Mouse (Mus musculus) T-helper 2 cell (primary cell): ENCODE measurements around the gene Fars2.

ENCODE experiments used
- in situ Hi-C: fragments of 300-600 bp; cut with MboI, MseI; formaldehyde crosslinking; loops from one replicate; pipeline ENCODE4 v1.15.1; 2025; ENCODE audit warnings: high pct_unique_total_duplicates

Gene Fars2

GRCm38 (mm10) chr13:36683581-36683980 is 566.4 kb downstream of the Fars2 start:
- in situ Hi-C loops = loop anchor here (25.0 kb wide), 1 partner anchor 1479 kb away; the partner anchor contains the start of gene Dsp

- in situ Hi-C loops = loop anchor here (5.0 to 25.0 kb wide), 3 partner anchors 62 to 1951 kb away; partner anchors contain the start of gene Dsp
Observed at GRCm38 (mm10) chr13:36695516-36696201, 578.4 kb downstream of the Fars2 start.

- in situ Hi-C loops = loop anchor here (5.0 to 25.0 kb wide), 3 partner anchors 61 to 1952 kb away; partner anchors contain the start of gene Dsp
Observed at GRCm38 (mm10) chr13:36696351-36696771, 579.1 kb downstream of the Fars2 start.

GRCm38 (mm10) chr13:36707088-36707690 is 590.0 kb downstream of the Fars2 start:
- in situ Hi-C loops = no loop called here

- in situ Hi-C loops = no loop called here
Observed at GRCm38 (mm10) chr13:36714101-36714500, 596.9 kb downstream of the Fars2 start.

- in situ Hi-C loops = no loop called here
Observed at GRCm38 (mm10) chr13:36716708-36717107, 599.5 kb downstream of the Fars2 start.

GRCm38 (mm10) chr13:36717376-36717775 is 600.2 kb downstream of the Fars2 start:
- in situ Hi-C loops = no loop called here

- in situ Hi-C loops = no loop called here
Observed at GRCm38 (mm10) chr13:36720297-36721017, 603.2 kb downstream of the Fars2 start.

- in situ Hi-C loops = no loop called here
Observed at GRCm38 (mm10) chr13:36722309-36722708, 605.1 kb downstream of the Fars2 start.

- in situ Hi-C loops = no loop called here
Observed at GRCm38 (mm10) chr13:36723726-36724300, 606.6 kb downstream of the Fars2 start.

GRCm38 (mm10) chr13:36724533-36725470 is 607.6 kb downstream of the Fars2 start:
- in situ Hi-C loops = no loop called here

GRCm38 (mm10) chr13:36725881-36726280 is 608.7 kb downstream of the Fars2 start:
- in situ Hi-C loops = no loop called here

- in situ Hi-C loops = no loop called here
Observed at GRCm38 (mm10) chr13:36726551-36726950, 609.3 kb downstream of the Fars2 start.

- in situ Hi-C loops = no loop called here
Observed at GRCm38 (mm10) chr13:36726951-36727778, 610.0 kb downstream of the Fars2 start.

GRCm38 (mm10) chr13:36727779-36728470 is 610.7 kb downstream of the Fars2 start:
- in situ Hi-C loops = no loop called here

GRCm38 (mm10) chr13:36728509-36728908 is 611.3 kb downstream of the Fars2 start:
- in situ Hi-C loops = no loop called here

GRCm38 (mm10) chr13:36729731-36730340 is 612.6 kb downstream of the Fars2 start:
- in situ Hi-C loops = loop anchor here (10.0 kb wide), 1 partner anchor 85 kb away; no protein-coding TSS in a partner anchor

- in situ Hi-C loops = loop anchor here (10.0 kb wide), 1 partner anchor 84 kb away; no protein-coding TSS in a partner anchor
Observed at GRCm38 (mm10) chr13:36730341-36730761, 613.1 kb downstream of the Fars2 start.
